13 mouse cellular contexts compared by ENCODE assay signal in genomic region chr17:28511616-28512541, GRCm38 (mm10). TPM values are rescaled to one million over a fixed set of nuclear protein-coding genes. Genes with fewer than 3 reads are reported as not detected.
DNase-seq lines count a peak whose midpoint lies in the region; ATAC-seq and TF ChIP-seq lines count a peak whose summit lies in the region.
"Had no signal": no experiment of that assay in that cellular context is flagged by ENCODE, and none has a peak within 500 bp of the region (broad histone marks: within the 10 kb centered on the region; RNA-seq: fewer than 3 reads in every experiment).

No protein-coding gene starts in this region.

- H3K9me3 ChIP-seq in heart, embryonic 10.5 days, result no peaks in the 10 kb centered on the region
- no peaks in the 10 kb centered on the region for H3K9me3 ChIP-seq in lung, postnatal 0 days (ENCODE audit: low read length)
- H3K9me3 ChIP-seq in limb, embryonic 15.5 days, result no peaks in the 10 kb centered on the region

- TF ChIP-seq EP300 in lung, postnatal 0 days (IDR thresholded peaks at IDR 0.05), result no peak

- H3K4me3 ChIP-seq in heart, embryonic 10.5 days, result peak overlapping the region; percentile 52; the same call in 1 of the 2 replicates
- no peak overlapping the region for H3K4me3 ChIP-seq in lung, postnatal 0 days (ENCODE audit: low read depth, low read length)
- no peak overlapping the region for H3K4me3 ChIP-seq in limb, embryonic 15.5 days

- peaks cover 49% of the 10 kb centered on the region for H3K4me1 ChIP-seq in heart, embryonic 10.5 days
- peaks cover 42% of the 10 kb centered on the region for H3K4me1 ChIP-seq in lung, postnatal 0 days (ENCODE audit: insufficient read depth, low read depth, low read length)
- peaks cover 46% of the 10 kb centered on the region for H3K4me1 ChIP-seq in limb, embryonic 15.5 days

- H3K27me3 ChIP-seq in heart, embryonic 10.5 days (ENCODE audit: insufficient read depth, poor library complexity, severe bottlenecking), result peaks cover 57% of the 10 kb centered on the region
- no peaks in the 10 kb centered on the region for H3K27me3 ChIP-seq in lung, postnatal 0 days (replicated peaks; ENCODE audit: insufficient read depth, low read length)
- no peaks in the 10 kb centered on the region for H3K27me3 ChIP-seq in limb, embryonic 15.5 days

- no peak overlapping the region for H3K4me2 ChIP-seq in lung, postnatal 0 days (replicated peaks; ENCODE audit: low read depth, low read length)
- H3K4me2 ChIP-seq in limb, embryonic 15.5 days, result no peak overlapping the region

- H3K9ac ChIP-seq in lung, postnatal 0 days (replicated peaks; ENCODE audit: low read depth), result no peak overlapping the region
- no peak overlapping the region for H3K9ac ChIP-seq in limb, embryonic 15.5 days

- WGBS in heart, embryonic 10.5 days, result 23% methylated on average over 9 of the region's 9 CpGs
- WGBS in lung, postnatal 0 days, result 36% methylated on average over 9 of the region's 9 CpGs
- WGBS in limb, embryonic 15.5 days, result 42% methylated on average over 9 of the region's 9 CpGs

- H3K27ac ChIP-seq in heart, embryonic 10.5 days, result 0 out of 2 replicates have a peak overlapping the region, but pooled peaks have one; percentile 65
- peak overlapping the region; percentile 82 for H3K27ac ChIP-seq in lung, postnatal 0 days (ENCODE audit: low read length)
- H3K27ac ChIP-seq in limb, embryonic 15.5 days, result peak overlapping the region; percentile 22; the same call in 1 of the 2 replicates

- no peak for DNase-seq in heart, embryonic 10.5 days (ENCODE audit: low spot score)
- no peak for DNase-seq in heart, adult 8-10 months (ENCODE audit: low spot score)
- no peak for DNase-seq in lung, postnatal 0 days (ENCODE audit: low spot score)
- DNase-seq in lung, postnatal 10 days, result no peak
- DNase-seq in cerebellum, postnatal 4 days (ENCODE audit: low spot score in 2 of 2), result no peak
- DNase-seq in urinary bladder, postnatal 25 days (ENCODE audit: low spot score), result no peak
- DNase-seq: lung, embryonic 14.5 days had no signal

- no peak for ATAC-seq in lung, postnatal 0 days
- ATAC-seq in activated CD4-positive, CD25-positive, alpha-beta regulatory T cell, adult 4 months, result peak; percentile 29
- ATAC-seq in limb, embryonic 15.5 days (ENCODE audit: insufficient number of reproducible peaks, low FRiP score, low TSS enrichment, low read depth), result no peak

- no peak for TF ChIP-seq CTCF in lung, postnatal 0 days (IDR thresholded peaks at IDR 0.05)

- no peaks in the 10 kb centered on the region for H3K36me3 ChIP-seq in heart, embryonic 10.5 days
- H3K36me3 ChIP-seq in lung, postnatal 0 days (ENCODE audit: insufficient read depth, low read length), result no peaks in the 10 kb centered on the region; the same call in 1 of the 2 replicates
- H3K36me3 ChIP-seq in limb, embryonic 15.5 days, result no peaks in the 10 kb centered on the region
- H3K36me3 ChIP-seq: G1E had no signal

RNA-seq across cellular contexts. Expression of gene Fkbp5, which starts 5.4 kb away (rescaled TPM):
- 16.0 and 21.9 TPM in 2 replicates for polyA plus RNA-seq in heart, embryonic 10.5 days (2016; fragmentation: Nextera tagmentation; extraction: Ambion mirVana)
- total RNA-seq in heart, adult 8-10 months (2022), result 10 to 100 TPM; 31.0 to 46.7 (median 38.3) TPM
- 15.8 and 26.9 TPM in 2 replicates for polyA plus RNA-seq in lung, postnatal 0 days (2015; fragmentation: Nextera tagmentation; extraction: Ambion mirVana)
- 10 to 100 TPM; 17.9 to 24.0 TPM for polyA plus RNA-seq in activated CD4-positive, CD25-positive, alpha-beta regulatory T cell, adult 4 months (2017; shearing (Covaris generic))
- 29.8 and 42.1 TPM in 2 replicates for polyA plus RNA-seq in limb, embryonic 15.5 days (2015; fragmentation: Nextera tagmentation; extraction: Ambion mirVana)

RNA-seq across cellular contexts. Expression of gene Armc12, which starts 18.7 kb away (rescaled TPM):
- polyA plus RNA-seq in heart, embryonic 10.5 days (2016; fragmentation: Nextera tagmentation; extraction: Ambion mirVana), result 0.10 TPM in 1 of 2 replicates, not detected in the other
- total RNA-seq in heart, adult 8-10 months (2022), result not detected
- not detected in 2 replicates for polyA plus RNA-seq in lung, postnatal 0 days (2015; fragmentation: Nextera tagmentation; extraction: Ambion mirVana)
- polyA plus RNA-seq in activated CD4-positive, CD25-positive, alpha-beta regulatory T cell, adult 4 months (2017; shearing (Covaris generic)), result not detected
- polyA plus RNA-seq in limb, embryonic 15.5 days (2015; fragmentation: Nextera tagmentation; extraction: Ambion mirVana), result not detected in 2 replicates
- total RNA-seq: adrenal gland, postnatal 36 days; G1E; neutrophil, adult 5-6 weeks had no signal
- polyA plus RNA-seq: cortical plate, adult 2 months; G1E; lung, embryonic 14.5 days had no signal

RNA-seq across cellular contexts. Expression of gene Clpsl2, which starts 37.3 kb away (rescaled TPM):
- not detected in 2 replicates for polyA plus RNA-seq in heart, embryonic 10.5 days (2016; fragmentation: Nextera tagmentation; extraction: Ambion mirVana)
- not detected for total RNA-seq in heart, adult 8-10 months (2022)
- polyA plus RNA-seq in lung, postnatal 0 days (2015; fragmentation: Nextera tagmentation; extraction: Ambion mirVana), result not detected in 2 replicates
- not detected for polyA plus RNA-seq in activated CD4-positive, CD25-positive, alpha-beta regulatory T cell, adult 4 months (2017; shearing (Covaris generic))
- not detected in 2 replicates for polyA plus RNA-seq in limb, embryonic 15.5 days (2015; fragmentation: Nextera tagmentation; extraction: Ambion mirVana)
- total RNA-seq: adrenal gland, postnatal 36 days; G1E; neutrophil, adult 5-6 weeks had no signal
- polyA plus RNA-seq: cortical plate, adult 2 months; G1E; lung, embryonic 14.5 days had no signal

RNA-seq across cellular contexts. Expression of gene Clps, which starts 48.7 kb away (rescaled TPM):
- 0.46 TPM in 1 of 2 replicates, not detected in the other for polyA plus RNA-seq in heart, embryonic 10.5 days (2016; fragmentation: Nextera tagmentation; extraction: Ambion mirVana)
- total RNA-seq in heart, adult 8-10 months (2022), result not detected
- polyA plus RNA-seq in lung, postnatal 0 days (2015; fragmentation: Nextera tagmentation; extraction: Ambion mirVana), result 0.32 and 0.42 TPM in 2 replicates
- not detected for polyA plus RNA-seq in activated CD4-positive, CD25-positive, alpha-beta regulatory T cell, adult 4 months (2017; shearing (Covaris generic))
- polyA plus RNA-seq in limb, embryonic 15.5 days (2015; fragmentation: Nextera tagmentation; extraction: Ambion mirVana), result 0.47 and 1.8 TPM in 2 replicates
- total RNA-seq: adrenal gland, postnatal 36 days; G1E; neutrophil, adult 5-6 weeks had no signal
- polyA plus RNA-seq: cortical plate, adult 2 months; G1E had no signal

Comparison
In these comparisons a context has a peak if more than half of its experiments do, and no peak if none do; other contexts are left out.
1. H3K27ac ChIP-seq: peak in every context shown above with its lines; median percentile 82 in lung, postnatal 0 days; 65 in heart, embryonic 10.5 days; 22 in limb, embryonic 15.5 days.